Mouse (Mus musculus) c-Kit-positive CD71-positive TER-119-positive erythroid progenitor cells, embryonic 14.5 days (primary cell): ENCODE measurements around the gene Pip5k1c.

Experiments
- DNase-seq: peaks from one replicate; pipeline ENCODE4 v3.0.0-alpha.2; 2013; ENCODE audit warnings: low spot score

Gene Pip5k1c

DNA sequence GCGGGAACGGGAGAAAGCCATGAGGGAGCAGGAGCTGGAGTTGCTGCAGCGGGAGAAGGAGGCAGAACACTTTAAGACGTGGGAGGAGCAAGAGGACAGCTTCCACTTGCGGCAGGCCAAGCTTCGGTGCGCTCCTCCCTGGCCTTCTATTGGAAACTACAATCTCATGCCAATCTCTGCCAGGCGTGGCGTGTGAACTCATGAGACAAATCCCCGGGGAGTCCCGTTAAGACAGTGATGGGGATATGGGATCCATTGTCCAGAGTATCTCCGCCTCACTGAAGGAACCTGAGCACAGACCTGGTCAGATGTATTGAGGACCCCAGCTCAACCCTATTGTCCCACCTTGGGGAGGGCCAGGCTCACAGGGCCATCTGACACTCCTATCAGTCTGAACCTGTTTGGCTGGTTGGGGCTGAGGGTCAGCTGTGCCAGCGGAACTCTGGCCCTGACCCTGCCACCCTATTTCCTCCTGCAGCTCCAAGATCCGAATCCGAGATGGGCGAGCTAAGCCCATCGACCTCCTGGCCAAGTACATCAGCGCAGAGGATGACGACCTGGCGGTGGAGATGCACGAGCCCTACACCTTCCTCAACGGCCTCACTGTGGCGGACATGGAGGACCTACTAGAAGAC lies 30.5 kb downstream of the Pip5k1c start:
- no peak for DNase-seq

- DNase-seq: no peak
These were observed 31.2 kb downstream of the Pip5k1c start for GRCm38 (mm10) chr10:81323791-81324530.

- DNase-seq: no peak
These were observed 32.4 kb downstream of the Pip5k1c start for GRCm38 (mm10) chr10:81325176-81325575.

DNA sequence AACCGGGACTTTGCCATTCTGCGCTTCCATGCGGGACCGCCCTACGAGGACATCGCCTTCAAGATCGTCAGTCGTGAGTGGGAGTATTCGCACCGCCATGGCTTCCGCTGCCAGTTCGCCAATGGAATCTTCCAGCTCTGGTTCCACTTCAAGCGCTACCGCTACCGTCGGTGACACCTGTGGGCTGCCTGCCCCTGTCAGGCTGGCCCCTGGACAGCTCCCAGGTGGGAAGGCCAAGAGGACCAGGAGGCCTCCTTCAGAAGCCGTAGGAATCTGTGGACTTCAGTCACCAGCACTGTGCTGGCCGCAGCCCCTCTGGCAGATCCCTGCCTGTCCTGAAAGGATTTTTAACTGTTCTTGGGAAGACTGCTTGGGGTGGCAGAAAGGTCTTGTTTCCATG lies 33.0 kb downstream of the Pip5k1c start:
- no peak for DNase-seq

- DNase-seq: no peak
These were observed 34.1 kb downstream of the Pip5k1c start for GRCm38 (mm10) chr10:81326858-81327257.

DNA sequence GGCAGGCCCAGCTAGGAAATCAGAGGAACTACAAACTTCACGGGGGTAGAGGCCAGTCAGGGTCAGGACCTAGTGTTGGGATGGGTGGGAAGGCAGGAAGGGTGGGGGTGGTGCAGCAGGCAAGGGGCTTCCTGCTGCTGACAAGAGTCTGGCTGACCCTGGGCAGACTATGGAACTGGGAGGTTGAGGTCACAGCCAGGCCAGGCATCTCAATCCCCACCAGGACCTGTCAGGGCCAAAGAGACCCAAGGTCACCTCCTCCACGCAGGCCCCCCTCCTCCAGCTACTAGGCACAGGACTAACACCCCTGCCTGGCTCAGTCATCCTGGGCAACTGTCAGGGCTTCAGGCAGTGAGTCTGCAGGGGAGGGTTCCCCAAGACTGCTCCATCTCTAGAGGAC lies 35.2 kb downstream of the Pip5k1c start:
- DNase-seq: no peak

- DNase-seq: no peak
These were observed 35.6 kb downstream of the Pip5k1c start, which contains the start of gene Tbxa2r for GRCm38 (mm10) chr10:81328386-81328785. Tbxa2r (plus strand) TSS chr10:81328731.

- no peak for DNase-seq
These were observed 36.6 kb downstream of the Pip5k1c start for GRCm38 (mm10) chr10:81329194-81329975.

GRCm38 (mm10) chr10:81330007-81330406 lies 37.2 kb downstream of the Pip5k1c start:
- DNase-seq: no peak

GRCm38 (mm10) chr10:81332277-81332676 lies 39.5 kb downstream of the Pip5k1c start:
- no peak for DNase-seq

DNA sequence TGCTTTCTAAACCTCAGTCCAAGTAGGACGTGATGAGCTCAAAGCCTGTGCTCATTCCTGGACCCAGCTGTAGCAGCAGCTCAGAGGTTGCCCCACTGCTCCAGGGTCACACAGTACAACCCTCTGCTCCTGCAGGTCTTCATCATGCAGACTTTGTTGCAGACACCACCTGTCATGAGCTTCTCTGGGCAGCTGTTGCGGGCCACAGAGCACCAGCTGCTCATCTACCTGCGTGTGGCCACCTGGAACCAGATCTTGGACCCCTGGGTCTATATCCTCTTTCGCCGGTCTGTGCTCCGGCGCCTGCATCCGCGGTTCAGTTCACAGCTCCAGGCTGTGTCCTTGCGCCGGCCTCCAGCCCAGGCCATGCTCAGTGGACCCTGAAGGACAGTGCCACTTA lies 41.6 kb downstream of the Pip5k1c start:
- no peak for DNase-seq

GRCm38 (mm10) chr10:81335393-81336340 lies 42.9 kb downstream of the Pip5k1c start:
- DNase-seq: no peak

- no peak for DNase-seq
These were observed 43.8 kb downstream of the Pip5k1c start for GRCm38 (mm10) chr10:81336558-81336957.

DNA sequence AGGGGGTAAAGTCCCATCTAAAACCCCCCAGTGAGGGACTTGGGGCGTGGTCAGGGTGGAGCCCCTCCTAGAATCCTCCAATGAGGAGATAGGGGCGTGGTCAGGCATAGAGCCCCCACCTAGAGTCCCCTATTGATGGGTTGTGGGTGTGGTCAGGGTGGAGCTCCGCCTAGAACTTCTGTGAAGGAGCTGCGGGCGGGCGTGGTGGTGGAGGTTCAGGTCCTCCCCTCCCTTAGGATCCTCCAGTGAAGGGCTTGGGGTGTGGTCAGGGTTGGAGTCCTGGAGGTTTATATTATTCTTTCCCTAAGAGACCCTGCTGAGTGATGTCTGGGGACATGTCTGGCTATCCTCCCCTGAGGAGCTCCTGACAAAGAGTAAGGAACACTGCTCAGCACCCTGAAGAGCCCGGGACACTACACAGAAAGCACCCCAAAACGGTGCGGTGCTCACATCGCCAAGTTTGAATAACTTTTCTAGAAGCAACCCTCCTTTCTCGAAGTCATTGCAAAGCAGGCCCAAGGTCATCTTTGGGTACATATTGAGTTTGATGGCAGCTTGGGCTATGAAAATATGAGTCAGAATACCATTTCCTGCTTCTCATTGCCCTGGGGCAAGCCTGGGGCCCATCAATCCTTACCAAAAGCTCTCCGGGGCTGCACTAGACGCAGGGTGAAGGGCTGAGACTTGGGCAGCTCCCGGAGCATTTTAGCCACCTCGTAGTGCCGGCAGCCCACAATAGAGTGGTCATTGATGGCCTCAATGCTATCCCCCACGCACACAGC lies 48.0 kb downstream of the Pip5k1c start:
- DNase-seq: no peak

DNA sequence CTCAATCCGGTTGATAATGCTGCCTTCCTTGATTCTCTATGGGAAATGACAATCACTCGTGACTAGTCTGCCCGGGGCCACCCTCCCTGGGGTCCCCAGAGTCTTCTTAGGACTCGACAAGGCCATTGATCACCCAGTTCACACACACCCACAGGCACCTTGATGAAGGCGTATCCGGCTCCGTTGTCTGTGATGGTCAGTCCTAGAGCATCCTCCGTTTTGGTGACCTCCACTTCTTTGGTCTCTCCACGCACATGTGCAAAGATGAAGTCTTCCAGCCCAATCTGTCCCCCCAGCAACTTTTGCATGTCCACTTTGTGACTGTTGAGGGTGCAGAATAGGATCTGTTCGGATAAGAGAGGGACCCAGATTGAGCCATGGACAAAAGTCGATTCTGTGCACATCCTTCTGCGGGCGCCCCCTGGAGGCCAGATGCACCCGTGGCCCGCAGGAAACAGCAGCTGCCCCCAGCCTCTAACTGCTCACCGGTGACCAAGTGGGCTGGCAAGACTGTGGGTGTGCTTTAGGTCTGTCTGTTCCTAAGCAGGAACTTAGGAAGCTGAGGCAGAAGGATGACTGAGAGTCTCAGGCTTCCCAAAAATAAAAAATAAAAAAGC lies 48.7 kb downstream of the Pip5k1c start:
- DNase-seq: no peak

DNA sequence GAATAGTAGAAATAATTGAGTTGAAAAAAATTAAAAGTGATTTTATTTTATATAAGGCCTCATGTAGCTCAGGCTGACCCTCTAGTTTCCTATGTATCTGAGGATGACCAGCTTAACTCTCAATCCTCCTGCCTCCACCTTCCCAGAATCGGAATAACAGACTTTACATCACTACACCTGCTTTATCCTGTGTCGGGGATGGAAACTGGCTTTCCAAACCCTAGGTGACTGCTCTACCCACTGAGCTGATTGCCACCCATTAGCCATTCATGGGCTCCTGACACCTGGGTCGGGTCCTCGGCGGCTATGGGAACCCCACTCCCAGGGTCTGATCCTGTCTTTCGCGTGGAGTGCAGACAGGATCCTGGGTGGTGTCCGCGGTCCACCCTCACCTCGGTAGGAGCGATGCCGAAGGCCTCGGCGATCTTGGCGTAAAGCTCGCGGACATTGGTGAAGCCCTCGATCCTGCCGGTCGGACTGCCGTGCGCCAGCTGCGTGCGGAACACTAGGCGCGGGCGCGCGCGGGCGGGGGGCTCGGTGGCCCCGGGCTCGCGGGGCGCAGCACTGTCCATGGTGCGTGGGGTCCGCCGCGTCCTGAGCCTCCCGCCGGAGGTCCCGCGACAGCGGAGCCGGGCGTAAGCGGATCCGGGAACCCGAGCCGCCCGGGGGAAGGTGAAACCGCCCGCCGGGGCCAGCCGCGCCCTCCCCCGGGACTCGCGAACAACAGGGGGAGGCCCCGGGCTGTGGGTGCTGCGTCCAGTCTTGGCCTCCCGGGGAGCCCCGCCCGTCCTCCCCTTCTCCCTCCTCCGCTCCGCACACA lies 50.1 kb downstream of the Pip5k1c start, which contains the start of gene Gipc3:
Gene Gipc3, minus strand, starts transcription at position 581 of the 820 bp plus-strand sequence.
- DNase-seq: no peak

DNA sequence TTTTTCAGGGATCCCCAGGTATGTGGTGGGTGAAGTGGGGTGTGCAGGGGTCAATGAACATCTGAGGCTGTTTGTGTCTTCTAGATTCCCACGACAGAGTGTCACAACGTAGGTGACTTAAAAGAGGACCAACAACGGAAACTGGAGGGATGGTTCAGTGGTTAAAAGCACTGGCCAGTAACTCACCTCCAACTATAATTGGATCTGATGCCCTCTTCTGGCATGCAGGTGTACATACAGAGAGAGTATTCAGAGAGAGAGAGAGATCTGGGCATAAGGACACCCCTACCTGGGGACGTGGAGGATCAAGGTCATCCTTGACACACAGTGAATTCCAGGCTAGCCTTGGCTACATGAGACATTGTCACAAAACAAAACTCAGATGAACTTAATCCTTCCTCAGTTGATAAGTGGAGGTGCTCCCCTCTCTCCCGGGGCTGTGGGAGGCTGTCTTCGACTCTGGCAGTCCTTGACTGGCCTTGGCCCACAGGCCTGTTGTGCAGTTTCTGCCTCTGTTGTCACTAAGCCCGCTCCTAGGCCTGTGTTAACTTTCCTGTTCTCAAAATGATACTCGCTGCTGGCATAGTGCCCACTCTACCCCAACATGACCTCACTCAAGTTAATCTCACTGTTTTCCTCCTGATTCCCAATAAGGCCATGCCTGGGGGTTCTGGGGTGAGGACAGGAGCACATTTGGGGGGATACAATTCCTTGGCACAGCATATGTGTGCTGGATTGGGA lies 51.8 kb downstream of the Pip5k1c start:
- DNase-seq: no peak

DNA sequence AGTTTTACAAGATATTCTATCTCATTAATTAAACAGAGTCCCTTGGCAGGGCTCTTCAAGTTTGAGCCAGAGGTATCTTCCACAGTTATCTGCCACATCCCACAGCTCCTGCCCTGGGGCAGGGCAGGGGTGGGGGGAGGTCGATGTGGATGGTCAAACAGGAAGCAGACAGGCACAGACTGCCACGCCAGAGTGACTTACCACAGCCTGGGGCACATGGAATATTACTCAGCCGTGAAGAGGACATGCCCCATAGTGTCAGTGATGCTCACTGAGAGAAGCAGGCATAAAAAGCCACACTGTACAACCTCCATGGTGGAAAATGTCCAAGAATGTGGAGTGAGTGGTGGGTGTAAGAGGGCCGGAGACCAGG lies 52.4 kb downstream of the Pip5k1c start:
- DNase-seq: no peak
